Mouse (Mus musculus) stomach, postnatal 0 days (tissue): ENCODE measurements around the gene Adcy4.

ENCODE experiments used
- CTCF ChIP-seq: IDR thresholded peaks from 2 replicates; pipeline ENCODE4 v1.5.1; 2016; ENCODE audit warnings: antibody characterized with exemption, low read depth, mild to moderate bottlenecking, moderate library complexity
- EP300 ChIP-seq: optimal IDR thresholded peaks from 2 replicates; pipeline ENCODE3; 2016; ENCODE audit warnings: antibody characterized with exemption

GRCm38 (mm10) chr14:55762001-55762821 lies 21.7 kb downstream of the Adcy4 start:
- TF ChIP-seq CTCF (peak; percentile 52), EP300 (no peak)
